Mouse (Mus musculus) midbrain, postnatal 0 days (tissue): ENCODE results near the gene Fam71e2. TPM values are rescaled to one million over a fixed set of nuclear protein-coding genes. Genes with fewer than 3 reads are reported as not detected.
A peak's percentile ranks its signal among the peaks of the same experiment; 100 is the strongest.

Experiments used
- ATAC-seq: fragments of 200-750 bp; cut with Nextera tagmentation; 2 replicates; pipeline ENCODE4 v1.8.0; 2017; ENCODE audit warnings: moderate number of reproducible peaks, mild to moderate bottlenecking, moderate TSS enrichment, moderate library complexity; ENCODE audit not compliant: low FRiP score
- DNase-seq: peaks from one replicate; pipeline ENCODE4 v3.0.0-alpha.2; 2015; ENCODE audit warnings: low spot score
- H3K27ac ChIP-seq: fragments of 300-500 bp; sonication (generic); 2 replicates; pipeline ENCODE4 v1.5.1; 2014; ENCODE audit warnings: low read depth, mild to moderate bottlenecking, low read length, mixed read lengths
- H3K27me3 ChIP-seq: fragments of 300-500 bp; sonication (generic); 2 replicates; pipeline ENCODE4 v1.6.1; 2014; ENCODE audit warnings: low read length, control low read depth, mixed read lengths; ENCODE audit not compliant: insufficient read depth
- H3K36me3 ChIP-seq: fragments of 300-500 bp; sonication (generic); 2 replicates; pipeline ENCODE4 v1.6.1; 2014; ENCODE audit warnings: low read length, control low read depth, mixed read lengths; ENCODE audit not compliant: insufficient read depth
- H3K4me1 ChIP-seq: fragments of 300-500 bp; sonication (generic); 2 replicates; pipeline ENCODE4 v1.6.1; 2014; ENCODE audit warnings: mild to moderate bottlenecking, control low read depth, antibody characterized with exemption, low read length, mixed read lengths; ENCODE audit not compliant: insufficient read depth
- H3K4me2 ChIP-seq: fragments of 300-500 bp; sonication (generic); 2 replicates; pipeline ENCODE4 v1.6.1; 2014; ENCODE audit warnings: low read depth, mild to moderate bottlenecking, low read length, mixed read lengths; ENCODE audit not compliant: poor library complexity, severe bottlenecking
- H3K4me3 ChIP-seq: fragments of 300-500 bp; sonication (generic); 2 replicates; pipeline ENCODE4 v1.5.1; 2014; ENCODE audit warnings: low read depth, mild to moderate bottlenecking, low read length, moderate library complexity
- H3K9ac ChIP-seq: fragments of 300-500 bp; sonication (generic); replicated peaks from 2 replicates; pipeline ENCODE4 v1.6.1; 2014; ENCODE audit warnings: mild to moderate bottlenecking, low read length, moderate library complexity, mixed read lengths; ENCODE audit not compliant: poor library complexity, severe bottlenecking
- H3K9me3 ChIP-seq: fragments of 300-500 bp; sonication (generic); 2 replicates; pipeline ENCODE4 v1.6.1; 2016; ENCODE audit warnings: low read length, control low read depth
- CTCF ChIP-seq: IDR thresholded peaks from 2 replicates; pipeline ENCODE4 v1.5.1; 2016; ENCODE audit warnings: antibody characterized with exemption, mild to moderate bottlenecking
- WGBS: fragments of 180-500 bp; shearing (Covaris S2); extraction: QIAGEN DNeasy Blood & Tissue Kit; methylation state at CpG from one replicate; pipeline ENCODE4 v1.1.7; 2014; 5-methylcytosine and 5-hydroxymethylcytosine counted together
- polyA plus RNA-seq: library from polyadenylated mRNA; unstranded; fragments of >200 nt; fragmentation: Nextera tagmentation; extraction: Ambion mirVana; gene quantifications from 2 replicates; pipeline ENCODE4 v1.2.1, GENCODE M21; 2015
- total RNA-seq: library from RNA; depleted of rRNA; stranded (reverse); fragments of >200 nt; gene quantifications from 2 replicates; pipeline ENCODE4 v1.2.3, GENCODE M21; 2014

Fam71e2 gene
- total and polyA plus RNA-seq, 2 experiments from 2014 or later = not detected

GRCm38 (mm10) chr7:4732968-4733392, 38.1 kb downstream of the Fam71e2 start:
- H3K27ac ChIP-seq = no peak overlapping the region
- H3K9me3 ChIP-seq = no peaks in the 10 kb centered on the region
- no peak overlapping the region for H3K9ac ChIP-seq
- no peaks in the 10 kb centered on the region for H3K36me3 ChIP-seq
- H3K4me1 ChIP-seq = no peaks in the 10 kb centered on the region
- 82% methylated on average over 6 of the region's 6 CpGs for WGBS
- no peak for ATAC-seq
- no peak for TF ChIP-seq CTCF
- H3K27me3 ChIP-seq = no peaks in the 10 kb centered on the region
- DNase-seq = no peak
- no peak overlapping the region for H3K4me2 ChIP-seq
- H3K4me3 ChIP-seq = no peak overlapping the region

DNA sequence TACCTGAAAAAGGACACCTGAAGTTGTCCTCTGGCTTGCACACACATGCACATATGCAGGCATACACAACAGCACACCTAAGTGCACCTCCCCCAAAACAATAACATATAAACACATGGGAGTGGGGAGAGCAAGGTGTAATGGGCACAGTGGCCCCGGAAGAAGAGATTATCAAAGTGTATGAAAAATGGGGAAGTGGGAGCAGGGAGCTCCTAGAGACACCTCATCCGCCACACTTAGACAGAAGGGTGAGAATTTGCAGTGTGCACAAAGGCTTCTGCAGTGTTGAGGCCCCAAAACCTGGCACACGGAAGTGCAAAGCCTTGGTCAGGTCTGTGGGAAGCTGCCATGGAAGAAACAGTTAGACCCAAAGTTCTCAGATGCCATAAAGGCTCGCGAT, 40.0 kb downstream of the Fam71e2 start:
- H3K36me3 ChIP-seq = no peaks in the 10 kb centered on the region
- no peaks in the 10 kb centered on the region for H3K9me3 ChIP-seq
- no peak overlapping the region for H3K9ac ChIP-seq
- no peak for TF ChIP-seq CTCF
- H3K27me3 ChIP-seq = no peaks in the 10 kb centered on the region
- no peak overlapping the region for H3K4me3 ChIP-seq
- no peak overlapping the region for H3K27ac ChIP-seq
- H3K4me2 ChIP-seq = no peak overlapping the region
- H3K4me1 ChIP-seq = no peaks in the 10 kb centered on the region
- ATAC-seq = no peak
- WGBS = 87% methylated on average over 5 of the region's 5 CpGs
- DNase-seq = no peak

DNA sequence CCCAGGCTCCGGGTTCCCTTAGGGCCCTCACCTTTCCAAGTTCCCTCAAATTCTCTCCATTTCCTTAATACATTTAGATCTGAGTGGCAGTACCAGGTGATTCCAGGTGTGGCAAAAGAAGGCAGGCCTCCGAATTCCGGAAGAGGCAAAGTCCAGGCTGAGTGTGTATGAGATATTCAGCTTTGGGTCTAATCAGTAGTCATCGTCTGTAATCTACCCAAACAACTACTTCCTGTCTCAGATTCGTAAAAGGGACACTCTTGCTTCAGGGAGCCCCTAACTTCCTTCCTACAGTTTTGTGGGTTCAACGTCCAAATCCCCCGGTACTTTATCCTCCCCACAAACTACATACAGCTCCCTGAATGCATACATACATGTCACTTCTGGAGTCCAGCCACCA, 45.9 kb downstream of the Fam71e2 start, which contains the start of gene Tmem150b:
TSS of gene Tmem150b (minus strand) at position 81 of the 400 bp plus-strand sequence.
- TF ChIP-seq CTCF = no peak
- H3K4me3 ChIP-seq = no peak within 1 kb of the TSS
- H3K36me3 ChIP-seq = no peaks in the 10 kb centered on the region

DNA sequence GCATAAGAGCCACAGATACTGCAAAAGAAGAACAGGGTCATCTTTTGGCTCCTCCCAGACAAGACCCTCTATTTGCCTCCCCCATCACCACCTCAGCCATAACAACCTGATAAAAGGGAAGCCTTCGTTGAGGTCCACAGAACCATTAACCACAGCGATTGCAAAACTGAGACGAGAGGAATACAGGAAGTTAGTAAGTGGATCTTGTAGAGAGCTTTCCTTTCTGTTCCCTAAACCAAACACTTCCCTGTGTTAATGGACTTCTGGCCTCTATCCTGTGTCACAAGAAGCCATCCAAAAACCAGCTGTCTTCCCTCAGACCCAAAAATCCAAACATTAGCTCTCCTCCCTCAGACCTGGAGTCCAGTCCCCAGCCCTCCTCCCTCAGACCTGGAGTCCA, 46.7 kb downstream of the Fam71e2 start:
- no peaks in the 10 kb centered on the region for H3K27me3 ChIP-seq
- H3K36me3 ChIP-seq = no peaks in the 10 kb centered on the region
- DNase-seq (no peak), ATAC-seq (no peak)
- H3K9me3 ChIP-seq = no peaks in the 10 kb centered on the region
- H3K27ac ChIP-seq = no peak overlapping the region
- H3K9ac ChIP-seq = no peak overlapping the region
- no peak overlapping the region for H3K4me3 ChIP-seq
- WGBS = 92% methylated on average over 3 of the region's 3 CpGs
- H3K4me2 ChIP-seq = no peak overlapping the region
- H3K4me1 ChIP-seq = peaks cover 3% of the 10 kb centered on the region; the same call in 1 of the 2 replicates
- TF ChIP-seq CTCF = no peak

More for the DNA sequence above, 45.9 kb downstream of the Fam71e2 start, which contains the start of gene Tmem150b:
- H3K27me3 ChIP-seq = no peaks in the 10 kb centered on the region
- DNase-seq (no peak), ATAC-seq (no peak)
- 87% methylated on average over 7 of the region's 7 CpGs for WGBS
- no peak within 1 kb of the TSS for H3K4me2 ChIP-seq
- peaks cover 3% of the 10 kb centered on the region; the same call in 1 of the 2 replicates for H3K4me1 ChIP-seq
- H3K9ac ChIP-seq = no peak within 1 kb of the TSS
- no peak within 1 kb of the TSS for H3K27ac ChIP-seq
- no peaks in the 10 kb centered on the region for H3K9me3 ChIP-seq

DNA sequence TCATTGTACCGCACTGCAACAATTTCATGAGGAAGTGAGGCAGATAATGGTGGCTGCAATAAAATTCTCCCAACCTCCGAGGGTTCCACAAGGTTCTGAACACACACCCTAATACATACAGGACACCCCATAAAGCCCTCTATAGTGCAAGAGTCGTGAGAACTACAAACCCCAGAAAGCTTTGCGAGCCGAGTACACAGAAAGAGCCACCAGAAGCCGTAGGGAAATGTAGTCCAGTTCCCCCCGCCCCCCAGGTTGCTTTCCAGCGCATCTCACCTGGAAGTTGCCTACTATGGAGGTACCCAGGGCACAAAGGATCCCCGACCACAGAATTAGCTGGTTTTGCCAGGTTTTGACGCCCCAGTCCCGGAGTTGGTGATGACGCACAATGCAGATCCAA, 47.6 kb downstream of the Fam71e2 start:
- peak overlapping the region; percentile 25 for H3K4me3 ChIP-seq
- no peaks in the 10 kb centered on the region for H3K9me3 ChIP-seq
- ATAC-seq (peak; percentile 52; the same call in 1 of the 2 replicates), DNase-seq (peak; percentile 51)
- peak overlapping the region; percentile 50 for H3K4me2 ChIP-seq
- H3K36me3 ChIP-seq = no peaks in the 10 kb centered on the region
- peaks cover 3% of the 10 kb centered on the region; the same call in 1 of the 2 replicates for H3K4me1 ChIP-seq
- no peaks in the 10 kb centered on the region for H3K27me3 ChIP-seq
- no peak for TF ChIP-seq CTCF
- peak overlapping the region; percentile 48 for H3K9ac ChIP-seq
- no peak overlapping the region for H3K27ac ChIP-seq
- WGBS = 33% methylated on average over 12 of the region's 12 CpGs

DNA sequence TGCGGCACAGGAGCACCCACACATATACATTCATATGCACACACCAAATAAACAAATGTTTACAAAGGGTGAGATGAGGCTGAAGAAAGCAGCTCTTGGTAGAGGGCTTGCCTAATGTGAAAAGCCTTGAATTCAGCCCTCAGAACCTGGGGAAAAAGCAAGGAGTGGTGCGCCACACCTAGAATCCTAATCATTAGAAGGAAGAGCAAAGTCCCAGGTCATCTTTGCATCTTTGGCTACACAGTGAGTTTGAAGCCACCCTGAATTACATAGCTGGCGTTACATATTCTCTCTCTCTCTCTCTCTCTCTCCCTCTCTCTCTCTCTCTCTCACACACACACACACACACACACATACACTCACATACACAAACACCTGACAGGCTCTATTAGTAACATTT, 51.8 kb downstream of the Fam71e2 start:
- H3K4me1 ChIP-seq = peaks cover 3% of the 10 kb centered on the region; the same call in 1 of the 2 replicates
- no peak for TF ChIP-seq CTCF
- WGBS = 95% methylated on average over 3 of the region's 3 CpGs
- H3K4me3 ChIP-seq = no peak overlapping the region
- H3K9me3 ChIP-seq = no peaks in the 10 kb centered on the region
- H3K27ac ChIP-seq = no peak overlapping the region
- no peak overlapping the region for H3K4me2 ChIP-seq
- H3K36me3 ChIP-seq = peaks cover 25% of the 10 kb centered on the region
- DNase-seq (no peak), ATAC-seq (no peak)
- no peaks in the 10 kb centered on the region for H3K27me3 ChIP-seq
- no peak overlapping the region for H3K9ac ChIP-seq
